Mouse (Mus musculus): ENCODE measurements around the gene Brpf3. TPM values are rescaled to one million over a fixed set of nuclear protein-coding genes. Genes with fewer than 3 reads are reported as not detected.
"Not testable (repeated sequence)": the region's sequence is repeated elsewhere in the genome, so short reads cannot be mapped to it uniquely, and the experiment has no call there.

Gene Brpf3
- polyA plus RNA-seq, 1 experiment: 42.9 TPM

- H3K27ac ChIP-seq (ENCODE audit: insufficient read depth, low read length): no peak overlapping the region
- H3K27me3 ChIP-seq (ENCODE audit: control insufficient read depth, insufficient read depth, low read length): no peaks in the 10 kb centered on the region
- 87% methylated on average over 8 of the region's 8 CpGs for WGBS
- DNase-seq (ENCODE audit: low read depth in 1 of 2, low spot score in 2 of 2): no peak
- TF ChIP-seq CTCF (IDR thresholded peaks at IDR 0.05; ENCODE audit: extremely low read depth, insufficient read depth, insufficient read length, insufficient replicate concordance) (no peak), POLR2A (IDR thresholded peaks at IDR 0.05; ENCODE audit: low read depth, low read length) (no peak)
- no peaks in the 10 kb centered on the region for H3K4me1 ChIP-seq (ENCODE audit: control insufficient read depth, insufficient read depth, insufficient read length)
- H3K4me3 ChIP-seq (ENCODE audit: extremely low read depth, insufficient read depth, insufficient read length): no peak overlapping the region
- peaks cover 29% of the 10 kb centered on the region for H3K36me3 ChIP-seq (ENCODE audit: control insufficient read depth, insufficient read depth, low read length)
These were observed 26.9 kb downstream of the Brpf3 start for GRCm38 (mm10) chr17:28827665-28828231.

GRCm38 (mm10) chr17:28829120-28829519 lies 28.2 kb downstream of the Brpf3 start:
- Histone ChIP-seq H3K4me3 (ENCODE audit: extremely low read depth, insufficient read depth, insufficient read length) (no peak overlapping the region), H3K36me3 (ENCODE audit: control insufficient read depth, insufficient read depth, low read length) (peaks cover 24% of the 10 kb centered on the region)

GRCm38 (mm10) chr17:28831065-28831464 lies 30.2 kb downstream of the Brpf3 start:
- WGBS: 93% methylated on average over 8 of the region's 8 CpGs
- Histone ChIP-seq H3K4me1 (ENCODE audit: control insufficient read depth, insufficient read depth, insufficient read length) (no peaks in the 10 kb centered on the region), H3K27ac (ENCODE audit: insufficient read depth, low read length) (no peak overlapping the region), H3K4me3 (ENCODE audit: extremely low read depth, insufficient read depth, insufficient read length) (no peak overlapping the region), H3K36me3 (ENCODE audit: control insufficient read depth, insufficient read depth, low read length) (peaks cover 19% of the 10 kb centered on the region), H3K27me3 (ENCODE audit: control insufficient read depth, insufficient read depth, low read length) (no peaks in the 10 kb centered on the region)
- TF ChIP-seq POLR2A (IDR thresholded peaks at IDR 0.05; ENCODE audit: low read depth, low read length) (no peak), CTCF (IDR thresholded peaks at IDR 0.05; ENCODE audit: extremely low read depth, insufficient read depth, insufficient read length, insufficient replicate concordance) (no peak)
- DNase-seq (ENCODE audit: low read depth in 1 of 2, low spot score in 2 of 2): no peak

More at GRCm38 (mm10) chr17:28829120-28829519, 28.2 kb downstream of the Brpf3 start:
- no peaks in the 10 kb centered on the region for H3K4me1 ChIP-seq (ENCODE audit: control insufficient read depth, insufficient read depth, insufficient read length)
- 78% methylated on average over 14 of the region's 14 CpGs for WGBS
- H3K27ac ChIP-seq (ENCODE audit: insufficient read depth, low read length): peak overlapping the region; percentile 52; the same call in 1 of the 2 replicates
- no peak for DNase-seq (ENCODE audit: low read depth in 1 of 2, low spot score in 2 of 2)
- no peaks in the 10 kb centered on the region for H3K27me3 ChIP-seq (ENCODE audit: control insufficient read depth, insufficient read depth, low read length)
- no peak for TF ChIP-seq POLR2A (IDR thresholded peaks at IDR 0.05; ENCODE audit: low read depth, low read length)

DNA sequence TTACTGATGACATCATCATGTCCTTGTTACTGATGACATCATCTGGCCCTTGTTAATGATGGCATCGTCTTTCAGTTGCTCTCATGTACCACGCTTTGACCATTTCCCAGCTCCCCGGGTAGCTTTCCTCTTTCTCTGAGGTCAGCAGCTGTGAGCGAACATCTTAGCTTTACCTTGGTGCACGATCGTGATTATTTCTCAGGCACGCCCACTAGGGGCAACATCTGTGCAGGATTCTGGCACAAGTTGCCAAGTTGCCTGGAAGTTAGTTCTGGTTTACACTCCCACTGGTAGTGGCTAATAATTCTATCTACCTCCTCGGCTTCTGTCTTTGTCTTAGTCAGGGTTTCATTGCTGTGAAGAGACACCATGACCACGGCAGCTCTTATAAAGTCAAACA lies 31.1 kb downstream of the Brpf3 start:
- Histone ChIP-seq H3K4me1 (ENCODE audit: control insufficient read depth, insufficient read depth, insufficient read length) (no peaks in the 10 kb centered on the region), H3K36me3 (ENCODE audit: control insufficient read depth, insufficient read depth, low read length) (peaks cover 26% of the 10 kb centered on the region)
- DNase-seq (ENCODE audit: low read depth in 1 of 2, low spot score in 2 of 2): no peak

DNA sequence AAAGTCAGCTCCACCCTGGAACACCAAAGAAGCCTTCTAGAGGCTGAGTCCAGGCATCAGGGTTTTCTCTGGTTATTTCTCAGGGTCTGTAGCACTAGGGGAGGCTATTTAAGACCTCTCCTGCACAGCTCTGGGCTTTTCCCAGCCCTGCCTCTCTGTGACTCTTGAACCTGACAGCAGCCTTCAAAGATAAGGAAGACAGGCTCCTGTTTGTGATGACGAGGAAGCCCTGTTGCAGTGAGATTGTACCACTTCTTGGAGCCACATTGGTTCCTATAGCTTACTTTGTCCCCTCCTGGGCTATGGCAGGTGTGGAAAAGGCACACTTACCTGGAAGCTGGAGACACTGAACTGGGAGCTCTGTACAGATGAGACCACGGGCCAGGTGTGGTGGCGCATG lies 32.0 kb downstream of the Brpf3 start:
- no peak for DNase-seq (ENCODE audit: low read depth in 1 of 2, low spot score in 2 of 2)
- no peak for TF ChIP-seq CTCF (IDR thresholded peaks at IDR 0.05; ENCODE audit: extremely low read depth, insufficient read depth, insufficient read length, insufficient replicate concordance)
- no peak for TF ChIP-seq POLR2A (IDR thresholded peaks at IDR 0.05; ENCODE audit: low read depth, low read length)
- Histone ChIP-seq H3K27me3 (ENCODE audit: control insufficient read depth, insufficient read depth, low read length) (no peaks in the 10 kb centered on the region), H3K4me3 (ENCODE audit: extremely low read depth, insufficient read depth, insufficient read length) (no peak overlapping the region), H3K4me1 (ENCODE audit: control insufficient read depth, insufficient read depth, insufficient read length) (no peaks in the 10 kb centered on the region), H3K27ac (ENCODE audit: insufficient read depth, low read length) (no peak overlapping the region), H3K36me3 (ENCODE audit: control insufficient read depth, insufficient read depth, low read length) (peaks cover 31% of the 10 kb centered on the region)
- 88% methylated on average over 3 of the region's 3 CpGs for WGBS

More for the DNA sequence above, 31.1 kb downstream of the Brpf3 start:
- Histone ChIP-seq H3K27ac (ENCODE audit: insufficient read depth, low read length) (no peak overlapping the region), H3K27me3 (ENCODE audit: control insufficient read depth, insufficient read depth, low read length) (no peaks in the 10 kb centered on the region), H3K4me3 (ENCODE audit: extremely low read depth, insufficient read depth, insufficient read length) (no peak overlapping the region)
- TF ChIP-seq POLR2A (IDR thresholded peaks at IDR 0.05; ENCODE audit: low read depth, low read length) (no peak), CTCF (IDR thresholded peaks at IDR 0.05; ENCODE audit: extremely low read depth, insufficient read depth, insufficient read length, insufficient replicate concordance) (no peak)
- 87% methylated on average over 9 of the region's 9 CpGs for WGBS

DNA sequence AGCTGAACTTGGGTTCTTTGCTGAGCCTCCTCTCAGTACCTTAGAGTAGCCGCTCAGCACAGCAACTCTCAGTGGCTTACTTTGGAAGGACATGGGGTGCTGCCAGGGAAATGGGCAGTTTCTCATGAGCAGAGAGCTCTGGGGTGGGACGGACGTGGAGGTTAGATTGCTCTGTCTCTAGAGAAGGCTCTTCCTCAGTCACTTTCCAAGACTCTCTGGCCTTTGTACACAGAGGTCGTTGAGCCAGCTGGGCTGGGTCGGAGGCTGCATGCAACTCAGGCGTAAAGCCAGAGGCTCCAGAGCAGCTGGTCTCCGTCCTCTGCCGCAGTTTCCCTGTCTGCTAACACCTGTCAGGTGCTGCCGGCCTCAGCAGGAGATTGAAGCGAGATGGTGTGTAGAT lies 33.8 kb downstream of the Brpf3 start:
- no peak for DNase-seq (ENCODE audit: low read depth in 1 of 2, low spot score in 2 of 2)
- TF ChIP-seq POLR2A (IDR thresholded peaks at IDR 0.05; ENCODE audit: low read depth, low read length) (no peak), CTCF (IDR thresholded peaks at IDR 0.05; ENCODE audit: extremely low read depth, insufficient read depth, insufficient read length, insufficient replicate concordance) (no peak)
- H3K27ac ChIP-seq (ENCODE audit: insufficient read depth, low read length): no peak overlapping the region
- H3K27me3 ChIP-seq (ENCODE audit: control insufficient read depth, insufficient read depth, low read length): no peaks in the 10 kb centered on the region
- peaks cover 34% of the 10 kb centered on the region for H3K36me3 ChIP-seq (ENCODE audit: control insufficient read depth, insufficient read depth, low read length)
- no peaks in the 10 kb centered on the region for H3K4me1 ChIP-seq (ENCODE audit: control insufficient read depth, insufficient read depth, insufficient read length)
- 87% methylated on average over 10 of the region's 10 CpGs for WGBS
- H3K4me3 ChIP-seq (ENCODE audit: extremely low read depth, insufficient read depth, insufficient read length): no peak overlapping the region

DNA sequence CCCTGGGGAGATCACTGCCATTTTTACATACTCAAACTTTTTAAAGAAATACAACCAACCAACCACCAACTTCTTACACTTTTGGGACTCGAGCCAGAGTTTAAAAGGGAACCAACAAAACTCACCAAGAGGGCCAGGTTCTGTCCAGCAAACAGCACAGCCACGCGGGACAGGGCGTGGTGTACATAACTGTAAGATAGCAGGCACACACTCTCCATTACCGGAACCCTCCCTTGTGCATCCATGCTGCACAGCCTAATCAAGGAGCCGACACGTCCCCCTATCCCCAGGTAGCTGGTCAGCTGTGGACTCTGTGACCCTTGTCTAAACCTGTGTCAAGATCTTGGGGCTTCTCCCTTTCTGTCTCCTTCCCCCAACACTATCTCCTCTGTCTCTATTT lies 37.0 kb downstream of the Brpf3 start:
- H3K27ac ChIP-seq (ENCODE audit: insufficient read depth, low read length): no peak overlapping the region
- no peaks in the 10 kb centered on the region for H3K4me1 ChIP-seq (ENCODE audit: control insufficient read depth, insufficient read depth, insufficient read length)
- no peak overlapping the region for H3K4me3 ChIP-seq (ENCODE audit: extremely low read depth, insufficient read depth, insufficient read length)
- H3K27me3 ChIP-seq (ENCODE audit: control insufficient read depth, insufficient read depth, low read length): no peaks in the 10 kb centered on the region
- H3K36me3 ChIP-seq (ENCODE audit: control insufficient read depth, insufficient read depth, low read length): peaks cover 24% of the 10 kb centered on the region
- WGBS: 87% methylated on average over 7 of the region's 7 CpGs
- TF ChIP-seq POLR2A (IDR thresholded peaks at IDR 0.05; ENCODE audit: low read depth, low read length) (no peak), CTCF (IDR thresholded peaks at IDR 0.05; ENCODE audit: extremely low read depth, insufficient read depth, insufficient read length, insufficient replicate concordance) (no peak)
- DNase-seq (ENCODE audit: low read depth in 1 of 2, low spot score in 2 of 2): no peak

- H3K27me3 ChIP-seq (ENCODE audit: control insufficient read depth, insufficient read depth, low read length); DNase-seq (ENCODE audit: low read depth in 1 of 2, low spot score in 2 of 2); H3K27ac ChIP-seq (ENCODE audit: insufficient read depth, low read length); H3K4me3 ChIP-seq (ENCODE audit: extremely low read depth, insufficient read depth, insufficient read length); H3K4me1 ChIP-seq (ENCODE audit: control insufficient read depth, insufficient read depth, insufficient read length): not testable (repeated sequence)
- H3K36me3 ChIP-seq (ENCODE audit: control insufficient read depth, insufficient read depth, low read length): peaks cover 11% of the 10 kb centered on the region
- 95% methylated on average over 4 of the region's 4 CpGs for WGBS
These were observed 41.1 kb downstream of the Brpf3 start for GRCm38 (mm10) chr17:28841947-28842346.
